Mouse (Mus musculus): ENCODE results near the gene Men1.
"Not testable (repeated sequence)": the region's sequence is repeated elsewhere in the genome, so short reads cannot be mapped to it uniquely, and the experiment has no call there.

The Men1 gene

GRCm38 (mm10) chr19:6305517-6306115 is 29.2 kb upstream of the Men1 start:
- no peak for DNase-seq

DNA sequence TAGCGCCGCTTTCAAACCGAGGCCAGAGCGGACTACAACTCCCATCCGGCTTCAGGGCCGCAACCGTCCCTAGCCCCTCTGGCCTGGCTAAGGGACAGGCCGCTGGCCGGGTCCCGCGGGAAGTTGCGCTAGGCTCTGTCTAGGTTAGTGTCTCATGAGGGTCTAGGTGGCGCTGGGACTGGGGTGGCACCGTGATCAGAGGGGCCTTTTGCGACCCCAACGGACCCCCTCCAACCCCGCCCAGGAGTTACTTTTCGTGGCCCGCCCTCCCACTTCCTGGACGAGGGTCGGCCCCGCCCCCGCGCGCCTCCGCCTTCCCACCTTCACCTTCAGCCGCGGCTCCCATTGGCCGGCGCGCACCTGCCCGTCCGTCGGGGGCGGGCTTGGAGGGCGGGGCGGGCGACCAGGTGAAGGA is 28.6 kb upstream of the Men1 start, which contains the start of gene Cdc42bpg:
TSS of gene Cdc42bpg (plus strand) at position 320 of the 415 bp plus-strand sequence.
- peak; percentile 93 for DNase-seq

DNA sequence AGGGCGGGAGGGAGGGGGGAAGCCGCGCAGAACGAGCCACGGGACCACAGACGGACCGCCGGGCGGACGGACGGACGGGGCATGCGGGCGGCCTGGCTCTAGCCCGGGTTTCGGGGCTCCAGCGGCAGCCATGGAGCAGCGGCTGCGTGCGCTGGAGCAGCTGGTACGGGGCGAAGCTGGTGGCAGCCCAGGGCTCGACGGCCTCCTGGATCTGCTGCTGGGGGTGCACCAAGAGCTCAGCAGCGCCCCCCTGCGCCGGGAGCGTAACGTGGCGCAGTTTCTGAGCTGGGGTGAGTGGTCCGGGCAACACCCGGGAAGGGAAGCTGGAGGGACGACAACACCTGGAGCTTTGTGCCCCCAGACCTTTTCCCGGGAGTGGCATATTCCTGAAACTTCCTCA is 28.2 kb upstream of the Men1 start:
- peak; percentile 83 for DNase-seq

- DNase-seq = no peak
These were observed 26.8 kb upstream of the Men1 start for GRCm38 (mm10) chr19:6307733-6308531.

DNA sequence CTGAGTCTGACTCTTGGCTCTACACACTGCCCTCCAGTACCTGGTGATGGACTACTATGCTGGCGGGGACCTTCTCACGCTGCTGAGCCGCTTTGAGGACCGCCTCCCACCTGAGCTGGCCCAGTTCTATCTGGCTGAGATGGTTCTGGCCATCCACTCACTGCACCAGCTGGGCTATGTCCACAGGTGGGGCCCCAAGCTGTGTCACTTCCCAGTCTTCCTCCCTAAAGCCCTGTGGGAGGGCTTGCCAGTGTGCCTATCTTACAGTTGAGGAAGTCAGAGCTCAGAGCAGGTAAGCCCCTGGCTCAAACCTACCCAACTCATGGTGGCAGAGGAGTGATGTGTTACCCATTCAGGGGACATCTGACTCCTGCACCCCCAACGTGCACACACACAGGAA is 24.6 kb upstream of the Men1 start:
- no peak for DNase-seq

GRCm38 (mm10) chr19:6311783-6312182 is 23.0 kb upstream of the Men1 start:
- DNase-seq = not testable (repeated sequence)

- DNase-seq = no peak
These were observed 21.0 kb upstream of the Men1 start for GRCm38 (mm10) chr19:6313796-6314195.

DNA sequence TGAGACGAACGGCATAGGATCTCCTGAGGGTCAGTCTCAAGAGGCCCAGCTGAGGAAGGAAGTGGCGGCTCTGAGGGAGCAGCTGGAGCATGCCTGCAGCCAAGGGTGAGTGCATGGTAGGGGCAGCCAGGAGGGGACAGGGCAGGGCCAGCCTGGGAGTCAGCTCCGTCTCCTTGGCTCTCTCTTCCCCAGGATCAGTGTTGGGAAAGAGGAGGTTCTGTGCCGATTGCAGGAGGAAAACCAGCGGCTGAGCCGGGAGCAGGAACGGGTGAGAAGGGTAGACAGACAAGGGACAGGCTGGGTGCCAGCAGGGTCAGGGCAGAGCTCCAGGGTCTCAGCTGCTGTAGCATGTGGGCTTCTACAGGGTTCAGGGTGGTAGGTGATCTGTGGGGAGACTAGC is 20.3 kb upstream of the Men1 start:
- no peak for DNase-seq

DNA sequence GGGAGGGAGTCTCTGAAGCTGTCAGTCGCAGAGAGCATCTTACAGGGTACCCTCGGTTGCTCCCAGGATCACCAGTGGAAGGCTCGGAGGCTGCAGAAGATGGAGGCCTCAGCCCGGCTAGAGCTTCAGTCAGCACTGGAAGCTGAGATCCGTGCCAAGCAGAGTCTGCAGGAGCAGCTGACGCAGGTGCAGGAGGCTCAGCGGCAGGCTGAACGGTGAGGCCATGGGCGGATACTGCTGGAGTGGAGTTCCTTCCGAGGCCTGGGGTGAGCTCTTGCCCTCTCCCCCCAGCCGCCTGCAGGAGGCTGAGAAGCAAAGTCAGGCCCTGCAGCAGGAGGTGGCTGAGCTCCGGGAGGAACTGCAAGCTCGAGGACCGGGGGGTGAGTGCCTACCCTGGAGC is 19.2 kb upstream of the Men1 start:
- DNase-seq = no peak

GRCm38 (mm10) chr19:6318145-6318544 is 16.6 kb upstream of the Men1 start:
- no peak for DNase-seq

- DNase-seq = no peak
These were observed 13.4 kb upstream of the Men1 start for GRCm38 (mm10) chr19:6321358-6321757.

GRCm38 (mm10) chr19:6321786-6322621 is 12.8 kb upstream of the Men1 start:
- no peak for DNase-seq

DNA sequence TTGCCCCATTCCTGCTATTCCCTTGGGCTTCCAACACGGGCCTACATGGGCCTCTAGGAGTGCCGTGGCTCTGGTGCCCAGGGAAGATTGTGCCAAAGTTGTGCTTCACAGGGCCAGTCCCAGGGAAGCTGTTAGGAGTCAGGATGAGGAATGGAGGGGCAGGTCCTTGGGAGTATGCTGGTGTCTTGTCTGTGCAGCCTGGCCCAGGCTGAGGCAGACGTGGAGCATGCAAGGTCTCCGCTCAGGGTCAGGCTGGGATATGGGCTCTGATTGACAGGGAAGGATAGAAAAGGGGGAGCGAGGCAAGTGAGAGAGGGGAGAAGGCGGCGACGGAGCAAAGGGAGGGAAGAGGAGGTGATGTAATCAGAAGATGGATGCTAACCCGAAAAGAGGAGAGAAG is 10.0 kb upstream of the Men1 start:
- DNase-seq = no peak

- peak; percentile 22 for DNase-seq
These were observed 3.6 kb upstream of the Men1 start for GRCm38 (mm10) chr19:6331178-6331577.

GRCm38 (mm10) chr19:6331719-6332516 is 2.9 kb upstream of the Men1 start:
- peak; percentile 66 for DNase-seq

GRCm38 (mm10) chr19:6333761-6334595 is 801 bp upstream of the Men1 start:
- DNase-seq = no peak

DNA sequence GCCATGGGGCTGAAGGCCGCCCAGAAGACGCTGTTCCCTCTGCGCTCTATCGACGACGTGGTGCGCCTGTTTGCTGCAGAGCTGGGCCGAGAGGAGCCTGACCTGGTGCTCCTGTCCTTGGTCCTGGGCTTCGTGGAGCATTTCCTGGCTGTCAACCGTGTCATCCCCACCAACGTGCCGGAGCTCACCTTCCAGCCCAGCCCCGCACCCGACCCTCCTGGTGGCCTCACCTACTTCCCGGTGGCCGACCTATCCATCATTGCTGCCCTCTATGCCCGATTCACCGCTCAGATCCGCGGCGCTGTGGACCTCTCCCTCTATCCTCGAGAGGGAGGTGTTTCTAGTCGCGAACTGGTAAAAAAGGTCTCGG is 664 bp downstream of the Men1 start:
- DNase-seq = peak; percentile 36

DNA sequence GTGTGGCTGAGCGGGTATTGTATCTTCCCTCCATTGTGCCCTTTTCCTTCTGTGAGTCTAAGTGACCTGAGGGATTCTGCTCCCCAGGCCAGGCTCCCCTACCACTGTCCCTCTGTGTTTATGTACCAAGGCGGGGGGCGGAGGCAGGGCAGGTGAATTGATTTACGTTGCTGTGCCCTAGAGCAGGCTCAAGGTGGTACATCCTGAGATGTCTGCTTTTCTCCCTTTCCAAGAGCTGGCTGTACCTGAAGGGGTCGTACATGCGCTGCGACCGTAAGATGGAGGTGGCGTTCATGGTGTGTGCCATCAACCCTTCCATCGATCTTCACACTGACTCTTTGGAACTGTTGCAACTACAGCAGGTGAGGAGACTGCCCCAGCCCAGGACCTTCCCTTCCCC is 2.1 kb downstream of the Men1 start:
- DNase-seq = no peak

DNA sequence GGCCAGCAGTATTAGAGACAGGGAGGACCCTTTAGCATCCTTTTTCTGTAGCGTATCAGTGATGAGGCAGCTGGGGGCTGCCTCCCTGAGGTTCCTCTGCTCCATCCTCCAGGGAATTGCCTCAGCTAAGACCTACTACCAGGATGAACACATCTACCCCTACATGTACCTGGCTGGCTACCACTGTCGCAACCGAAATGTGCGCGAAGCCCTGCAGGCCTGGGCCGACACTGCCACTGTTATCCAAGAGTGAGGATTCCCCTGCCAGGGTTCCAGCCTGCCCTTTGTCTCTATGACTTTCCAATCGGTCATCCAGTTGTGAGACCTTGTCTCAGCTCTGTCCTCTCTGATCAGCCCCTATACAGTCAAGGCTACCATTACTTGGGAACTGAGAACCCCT is 3.4 kb downstream of the Men1 start:
- DNase-seq = no peak

- no peak for DNase-seq
These were observed 3.9 kb downstream of the Men1 start for GRCm38 (mm10) chr19:6338716-6339115.

DNA sequence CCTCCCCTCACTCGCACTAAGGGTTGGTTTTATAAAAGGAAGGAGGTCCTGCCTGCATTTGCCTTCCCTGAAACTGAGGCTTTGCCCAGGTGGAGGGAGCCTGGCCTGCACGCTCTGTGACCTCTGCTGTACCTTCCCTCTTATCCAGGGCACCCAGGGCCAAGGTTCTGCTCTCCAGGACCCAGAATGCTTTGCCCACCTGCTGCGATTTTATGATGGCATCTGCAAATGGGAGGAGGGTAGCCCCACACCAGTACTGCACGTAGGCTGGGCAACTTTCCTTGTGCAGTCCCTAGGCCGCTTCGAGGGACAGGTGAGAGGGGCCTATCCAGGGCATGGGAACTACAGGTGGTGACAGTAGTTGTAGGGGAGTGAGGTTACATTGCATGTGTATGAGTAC is 4.4 kb downstream of the Men1 start:
- DNase-seq = no peak

Data from thymus, postnatal 25 days (tissue).